Mouse (Mus musculus) CH12.LX (cell line): Measurements from ENCODE around the gene P2ry10b.

Experiments
- CTCF ChIP-seq, 2 experiments: IDR thresholded peaks in 1 of 2; conservative IDR thresholded peaks in 1 of 2; 2 replicates each; pipeline ENCODE4 v1.5.1; 2011 to 2012; ENCODE audit warnings: low read depth in 2 of 2, low read length in 2 of 2, improper control_type of control experiment in 1 of 2, inconsistent platforms in 1 of 2, mild to moderate bottlenecking in 1 of 2, moderate library complexity in 1 of 2
- EP300 ChIP-seq: IDR thresholded peaks from 2 replicates; pipeline ENCODE4 v1.6.1; 2011; ENCODE audit warnings: low read length, improper control_type of control experiment
- JUN ChIP-seq: IDR thresholded peaks from 2 replicates; pipeline ENCODE4 v1.6.1; 2011; ENCODE audit warnings: low read depth, mild to moderate bottlenecking, low read length, improper control_type of control experiment, moderate library complexity; ENCODE audit not compliant: insufficient read depth
- JUND ChIP-seq: conservative IDR thresholded peaks from 2 replicates; pipeline ENCODE4 v1.6.1; 2011; ENCODE audit warnings: low read depth, low read length, improper control_type of control experiment
- MAFK ChIP-seq: IDR thresholded peaks from 2 replicates; pipeline ENCODE4 v1.6.1; 2011; ENCODE audit warnings: low read length, improper control_type of control experiment; ENCODE audit not compliant: insufficient replicate concordance
- MYC ChIP-seq: IDR thresholded peaks from 2 replicates; pipeline ENCODE4 v1.6.1; 2011; ENCODE audit warnings: low read depth, mild to moderate bottlenecking, improper control_type of control experiment, low read length
- POLR2A ChIP-seq: IDR thresholded peaks from 2 replicates; pipeline ENCODE4 v1.6.1; 2011; ENCODE audit warnings: low read depth, mild to moderate bottlenecking, improper control_type of control experiment, low read length
- POLR2AphosphoS2 ChIP-seq: IDR thresholded peaks from 2 replicates; pipeline ENCODE4 v1.6.1; 2011; ENCODE audit warnings: low read depth, low read length, improper control_type of control experiment

- TF ChIP-seq MYC (no peak), POLR2A (no peak), POLR2AphosphoS2 (no peak), JUN (no peak), EP300 (no peak), CTCF (conservative IDR thresholded peaks at IDR 0.05 in 1 of 2, IDR thresholded peaks at IDR 0.05 in 1 of 2; ENCODE audit: low read depth in 2 of 2, low read length in 2 of 2) (no peak), JUND (no peak), MAFK (no peak)
These were observed 1.3 kb downstream of the P2ry10b start for GRCm38 (mm10) chrX:107150027-107150426.
